Mouse (Mus musculus) embryonic facial prominence, embryonic 11.5 days (tissue): ENCODE measurements around the gene Lrch3. TPM values are rescaled to one million over a fixed set of nuclear protein-coding genes. Genes with fewer than 3 reads are reported as not detected.
"Not testable (repeated sequence)": the region's sequence is repeated elsewhere in the genome, so short reads cannot be mapped to it uniquely, and the experiment has no call there.

Experiments used
- ATAC-seq: fragments of 200-750 bp; cut with Nextera tagmentation; replicated peaks from 2 replicates; pipeline ENCODE4 v1.8.0; 2017; ENCODE audit warnings: low read depth; ENCODE audit not compliant: insufficient number of reproducible peaks, low FRiP score, low TSS enrichment
- DNase-seq: peaks from one replicate; pipeline ENCODE4 v3.0.0-alpha.2; 2015; ENCODE audit warnings: low spot score
- H3K27ac ChIP-seq: fragments of 300-500 bp; sonication (generic); replicated peaks from 2 replicates; pipeline ENCODE4 v1.5.1; 2014; ENCODE audit warnings: mild to moderate bottlenecking, low read depth, low read length, control low read depth
- H3K27me3 ChIP-seq: fragments of 300-500 bp; sonication (generic); 2 replicates; pipeline ENCODE4 v1.6.1; 2014; ENCODE audit warnings: mild to moderate bottlenecking, low read length, moderate library complexity, mixed read lengths; ENCODE audit not compliant: control insufficient read depth, insufficient read depth
- H3K36me3 ChIP-seq: fragments of 300-500 bp; sonication (generic); replicated peaks from 2 replicates; pipeline ENCODE4 v1.6.1; 2014; ENCODE audit warnings: low read depth, mild to moderate bottlenecking, low read length, moderate library complexity, mixed read lengths; ENCODE audit not compliant: control insufficient read depth, insufficient read depth
- H3K4me1 ChIP-seq: fragments of 300-500 bp; sonication (generic); 2 replicates; pipeline ENCODE4 v1.6.1; 2014; ENCODE audit warnings: low read length, mixed read lengths; ENCODE audit not compliant: control insufficient read depth, insufficient read depth
- H3K4me2 ChIP-seq: fragments of 300-500 bp; sonication (generic); 2 replicates; pipeline ENCODE4 v1.6.1; 2014; ENCODE audit warnings: low read depth, mild to moderate bottlenecking, control low read depth, low read length, moderate library complexity
- H3K4me3 ChIP-seq: fragments of 300-500 bp; sonication (generic); 2 replicates; pipeline ENCODE4 v1.5.1; 2014; ENCODE audit warnings: low read depth, low read length, control low read depth
- H3K9ac ChIP-seq: fragments of 300-500 bp; sonication (generic); replicated peaks from 2 replicates; pipeline ENCODE4 v1.6.1; 2014; ENCODE audit warnings: mild to moderate bottlenecking, control low read depth, low read length
- H3K9me3 ChIP-seq: fragments of 300-500 bp; sonication (generic); replicated peaks from 2 replicates; pipeline ENCODE4 v1.6.1; 2016; ENCODE audit warnings: mild to moderate bottlenecking, low read length, inconsistent platforms, mixed read lengths; ENCODE audit not compliant: control insufficient read depth
- WGBS: fragments of 180-500 bp; shearing (Covaris S2); extraction: QIAGEN DNeasy Blood & Tissue Kit; methylation state at CpG from one replicate; pipeline ENCODE4 v1.1.7; 2014; 5-methylcytosine and 5-hydroxymethylcytosine counted together
- polyA plus RNA-seq: library from polyadenylated mRNA; unstranded; fragments of >200 nt; fragmentation: Nextera tagmentation; extraction: Ambion mirVana; gene quantifications from 2 replicates; pipeline ENCODE4 v1.2.1, GENCODE M21; 2014

Lrch3 gene
- polyA plus RNA-seq, 1 experiment from 2014 or later, result 32.2 TPM

DNA sequence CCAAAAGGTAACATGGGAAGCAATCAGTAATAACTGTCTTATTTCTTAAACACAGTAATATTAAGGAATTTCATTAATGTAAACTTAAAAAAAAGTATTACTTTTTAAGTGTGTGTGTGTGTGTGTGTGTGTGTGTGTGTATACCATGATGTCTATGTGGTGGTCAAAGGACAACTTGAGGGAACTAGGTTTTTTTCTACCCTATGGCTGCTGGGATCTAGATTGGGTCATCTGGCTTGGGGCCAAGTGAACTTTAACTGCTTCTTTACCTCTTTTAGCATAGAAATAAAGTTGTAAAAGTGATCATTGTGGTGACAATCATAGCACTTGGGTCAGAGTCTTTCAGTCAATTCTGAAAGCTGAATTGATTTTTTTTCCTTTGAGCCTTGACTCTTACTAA is 17.8 kb upstream of the Lrch3 start:
- ATAC-seq, result no peak
- H3K4me1 ChIP-seq, result no peaks in the 10 kb centered on the region
- H3K27me3 ChIP-seq, result no peaks in the 10 kb centered on the region
- peaks cover 3% of the 10 kb centered on the region for H3K36me3 ChIP-seq
- no peak for DNase-seq
- no peak overlapping the region for H3K4me2 ChIP-seq
- H3K9ac ChIP-seq, result no peak overlapping the region
- no peak overlapping the region for H3K4me3 ChIP-seq
- H3K9me3 ChIP-seq, result no peaks in the 10 kb centered on the region
- no peak overlapping the region for H3K27ac ChIP-seq

DNA sequence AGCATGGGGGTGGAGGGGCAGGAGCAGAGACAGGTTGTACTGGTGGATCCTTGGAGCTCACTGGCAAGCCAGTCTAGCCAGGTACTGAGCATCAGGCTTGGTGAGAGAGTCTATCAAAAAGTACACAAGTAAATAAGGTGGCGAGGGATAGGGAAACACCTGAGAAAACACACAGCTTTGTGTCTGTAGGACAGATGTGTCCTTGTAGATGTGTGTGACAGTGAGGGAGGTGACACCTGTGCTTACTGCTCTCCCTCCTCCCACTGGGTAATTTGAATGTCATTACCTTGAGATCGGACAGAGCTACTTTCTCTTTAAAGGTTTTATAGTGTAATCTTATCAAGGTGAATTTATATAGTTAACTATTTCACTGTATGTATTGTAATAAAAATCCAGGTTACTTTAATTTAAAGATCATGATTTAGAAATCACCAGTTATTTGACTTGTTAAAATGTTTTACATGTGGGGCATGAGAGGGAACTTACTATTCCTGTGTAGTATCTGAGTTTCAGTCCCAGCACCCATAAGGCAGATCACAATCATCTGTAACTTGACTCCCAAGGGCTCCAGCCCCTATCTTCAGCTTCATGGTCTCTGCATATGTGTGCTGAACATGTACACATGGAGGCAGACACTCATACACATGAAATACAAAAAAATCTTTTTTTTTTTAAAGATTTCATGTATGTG is 12.4 kb upstream of the Lrch3 start:
- H3K9ac ChIP-seq, result no peak overlapping the region
- H3K4me1 ChIP-seq, result no peaks in the 10 kb centered on the region
- DNase-seq (no peak), ATAC-seq (no peak)
- no peak overlapping the region for H3K4me2 ChIP-seq
- H3K27me3 ChIP-seq, result no peaks in the 10 kb centered on the region
- no peak overlapping the region for H3K4me3 ChIP-seq
- WGBS, result 89% methylated on average over 2 of the region's 2 CpGs
- H3K9me3 ChIP-seq, result no peaks in the 10 kb centered on the region
- H3K27ac ChIP-seq, result no peak overlapping the region
- H3K36me3 ChIP-seq, result no peaks in the 10 kb centered on the region

DNA sequence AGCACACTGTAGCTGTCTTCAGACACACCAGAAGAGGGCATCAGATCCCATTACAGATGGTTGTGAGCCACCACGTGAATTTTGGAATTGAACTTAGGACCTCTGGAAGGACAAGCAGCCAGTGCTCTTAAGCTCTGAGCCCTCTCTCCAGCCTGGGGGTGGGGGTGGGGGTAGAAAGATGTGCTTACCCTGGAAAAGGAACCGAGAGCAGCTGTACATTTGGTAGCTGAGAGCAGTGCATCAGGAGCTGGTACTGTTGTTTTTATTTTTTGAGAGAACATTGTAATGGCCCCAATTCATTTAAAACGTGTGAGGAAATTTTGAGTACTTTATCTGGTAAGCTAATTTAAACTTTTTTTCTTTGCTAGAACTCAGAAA is 11.9 kb upstream of the Lrch3 start:
- no peaks in the 10 kb centered on the region for H3K36me3 ChIP-seq
- no peak for ATAC-seq

DNA sequence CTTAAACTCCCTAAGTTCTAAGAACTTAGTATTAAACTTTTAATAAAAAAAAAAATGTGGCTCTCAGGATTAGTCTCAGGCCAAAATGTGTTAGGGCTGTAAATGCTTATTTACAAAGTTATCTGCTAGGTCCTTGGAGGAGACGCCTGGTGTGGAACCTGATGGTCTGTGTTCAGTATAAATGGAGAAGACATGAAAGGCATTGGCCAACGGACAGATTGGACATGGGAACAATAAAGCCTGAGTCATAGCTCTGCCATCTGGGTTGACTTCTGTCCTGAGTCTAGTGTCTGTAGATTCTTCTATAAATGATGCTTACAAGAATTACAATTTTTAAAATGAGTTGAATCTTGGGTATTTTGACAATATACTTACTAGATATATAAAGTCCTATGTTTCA is 7.7 kb upstream of the Lrch3 start:
- H3K4me3 ChIP-seq, result no peak overlapping the region
- DNase-seq (no peak), ATAC-seq (no peak)
- H3K27me3 ChIP-seq, result no peaks in the 10 kb centered on the region
- H3K36me3 ChIP-seq, result no peaks in the 10 kb centered on the region
- no peaks in the 10 kb centered on the region for H3K4me1 ChIP-seq
- H3K9ac ChIP-seq, result no peak overlapping the region
- no peak overlapping the region for H3K27ac ChIP-seq
- 93% methylated on average over 2 of the region's 2 CpGs for WGBS
- no peaks in the 10 kb centered on the region for H3K9me3 ChIP-seq
- H3K4me2 ChIP-seq, result no peak overlapping the region

More for the DNA sequence above, 11.9 kb upstream of the Lrch3 start:
- Histone ChIP-seq H3K4me1 (no peaks in the 10 kb centered on the region), H3K4me2 (no peak overlapping the region), H3K27ac (no peak overlapping the region), H3K9ac (no peak overlapping the region), H3K9me3 (no peaks in the 10 kb centered on the region), H3K27me3 (no peaks in the 10 kb centered on the region), H3K4me3 (no peak overlapping the region)
- WGBS, result 77% methylated on average over 3 of the region's 3 CpGs
- no peak for DNase-seq

DNA sequence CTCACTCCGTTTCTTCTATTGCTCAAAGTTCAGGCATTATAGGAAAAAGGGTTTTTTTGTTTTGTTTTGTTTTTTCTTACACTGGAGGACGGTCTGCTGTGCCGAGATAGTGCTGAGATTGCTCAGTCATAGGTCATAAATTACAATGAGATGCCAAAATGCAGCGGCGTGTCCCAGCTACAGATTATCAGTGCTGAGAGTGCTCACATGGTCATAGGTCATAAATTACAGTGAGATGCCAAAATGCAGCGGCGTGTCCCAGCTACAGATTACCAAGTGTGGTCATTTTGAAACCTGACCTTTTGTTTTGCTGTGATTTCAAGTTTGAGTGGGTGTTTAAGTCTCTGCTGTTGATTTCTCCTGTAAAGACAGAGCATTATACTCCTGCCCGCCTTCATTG is 7.2 kb upstream of the Lrch3 start:
- Histone ChIP-seq H3K36me3 (no peaks in the 10 kb centered on the region), H3K27me3 (no peaks in the 10 kb centered on the region), H3K27ac (no peak overlapping the region), H3K4me3 (no peak overlapping the region), H3K9me3 (no peaks in the 10 kb centered on the region), H3K4me1 (no peaks in the 10 kb centered on the region), H3K9ac (no peak overlapping the region), H3K4me2 (no peak overlapping the region)
- WGBS, result 91% methylated on average over 8 of the region's 8 CpGs
- DNase-seq (no peak), ATAC-seq (no peak)

DNA sequence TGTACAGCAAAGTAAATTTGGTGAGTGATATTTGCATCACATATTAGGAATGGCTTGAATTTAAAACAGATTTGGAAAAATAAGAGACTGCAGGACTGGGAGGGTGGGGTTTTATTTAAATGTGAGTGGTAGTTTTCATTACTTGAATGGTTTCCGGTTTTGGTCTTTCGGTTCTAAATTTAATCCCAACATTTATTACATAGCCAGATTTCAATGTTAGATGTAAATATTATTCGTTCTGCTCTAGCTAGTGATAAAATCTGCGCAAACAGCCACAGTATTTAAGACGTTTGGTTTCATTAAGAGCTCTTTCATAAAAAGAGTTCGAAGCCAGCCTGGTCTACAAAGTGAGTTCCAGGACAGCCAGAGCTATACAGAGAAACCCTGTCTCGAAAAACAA is 688 bp upstream of the Lrch3 start:
- Histone ChIP-seq H3K27me3 (no peaks in the 10 kb centered on the region), H3K4me3 (no peak overlapping the region), H3K9ac (no peak overlapping the region), H3K4me2 (no peak overlapping the region), H3K4me1 (no peaks in the 10 kb centered on the region; the same call in 1 of the 2 replicates), H3K36me3 (no peaks in the 10 kb centered on the region), H3K27ac (no peak overlapping the region), H3K9me3 (no peaks in the 10 kb centered on the region)
- WGBS, result 66% methylated on average over 7 of the region's 7 CpGs
- ATAC-seq, result no peak
- DNase-seq, result no peak

DNA sequence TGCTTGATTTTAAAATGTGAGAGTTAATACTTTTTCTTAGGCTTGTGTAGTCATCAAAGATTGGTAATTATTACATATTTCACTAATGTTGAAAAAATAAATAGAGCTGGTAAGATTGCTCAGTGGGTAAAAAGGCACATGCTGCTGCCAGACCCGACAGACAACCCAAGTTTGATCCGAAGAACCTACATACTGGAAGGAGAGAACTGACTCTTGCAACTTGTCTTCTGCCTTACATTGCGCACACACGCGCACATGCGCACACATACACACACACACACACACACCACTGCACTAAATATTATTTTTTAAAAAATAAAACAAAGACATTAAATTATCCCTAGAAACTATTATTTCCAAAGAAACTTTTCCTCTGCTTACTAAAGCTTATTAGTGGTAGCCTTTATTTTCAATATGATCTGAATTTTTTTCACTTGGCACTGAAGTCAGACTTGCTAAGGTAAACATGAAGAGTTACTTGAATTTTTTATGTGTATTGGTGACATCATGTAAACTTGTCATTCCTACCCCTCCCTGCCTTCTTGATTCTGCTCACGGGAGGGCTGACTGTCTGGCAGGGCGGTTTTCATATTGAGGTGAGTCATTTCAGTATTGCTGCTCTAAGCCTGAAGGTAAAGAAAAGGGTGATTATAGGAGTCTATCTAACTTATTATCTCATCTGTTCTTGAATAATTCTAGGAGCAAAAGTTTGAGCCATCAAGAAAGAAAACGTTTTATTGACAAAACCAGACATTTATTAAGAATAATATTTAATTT is 1.6 kb downstream of the Lrch3 start:
- peak overlapping the region; percentile 16; the same call in 1 of the 2 replicates for H3K4me2 ChIP-seq
- H3K27ac ChIP-seq, result no peak overlapping the region
- peak overlapping the region; percentile 18; the same call in 1 of the 2 replicates for H3K4me3 ChIP-seq
- no peaks in the 10 kb centered on the region for H3K36me3 ChIP-seq
- H3K4me1 ChIP-seq, result no peaks in the 10 kb centered on the region; the same call in 1 of the 2 replicates
- WGBS, result 74% methylated on average over 9 of the region's 9 CpGs
- DNase-seq (no peak), ATAC-seq (no peak)
- no peak overlapping the region for H3K9ac ChIP-seq
- no peaks in the 10 kb centered on the region for H3K27me3 ChIP-seq
- H3K9me3 ChIP-seq, result no peaks in the 10 kb centered on the region

DNA sequence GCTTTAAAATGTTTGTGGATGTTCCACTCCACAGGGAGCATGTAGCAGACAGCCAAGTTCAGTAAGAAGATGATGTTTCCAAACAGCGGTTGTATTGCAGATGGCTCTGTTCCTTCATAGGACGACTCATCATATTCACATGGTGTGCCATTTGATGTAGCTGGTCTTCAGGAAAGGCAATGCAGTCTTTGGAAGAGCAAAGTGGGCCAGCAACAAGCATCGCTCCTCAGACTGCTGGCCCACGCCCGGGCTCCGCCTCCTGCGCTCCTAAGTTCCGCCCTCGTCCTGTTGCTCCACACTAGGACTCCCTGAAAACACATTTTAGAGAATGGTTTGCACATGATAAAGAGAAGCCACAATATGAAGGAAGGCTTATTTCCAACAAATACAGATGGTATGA is 12.7 kb downstream of the Lrch3 start:
- not testable (repeated sequence) for H3K4me3 ChIP-seq, ATAC-seq, H3K9me3 ChIP-seq, H3K4me2 ChIP-seq, DNase-seq, H3K4me1 ChIP-seq, H3K9ac ChIP-seq, H3K27me3 ChIP-seq, H3K36me3 ChIP-seq, H3K27ac ChIP-seq
- 91% methylated on average over 9 of the region's 9 CpGs for WGBS
